In the genomic region with DNA sequence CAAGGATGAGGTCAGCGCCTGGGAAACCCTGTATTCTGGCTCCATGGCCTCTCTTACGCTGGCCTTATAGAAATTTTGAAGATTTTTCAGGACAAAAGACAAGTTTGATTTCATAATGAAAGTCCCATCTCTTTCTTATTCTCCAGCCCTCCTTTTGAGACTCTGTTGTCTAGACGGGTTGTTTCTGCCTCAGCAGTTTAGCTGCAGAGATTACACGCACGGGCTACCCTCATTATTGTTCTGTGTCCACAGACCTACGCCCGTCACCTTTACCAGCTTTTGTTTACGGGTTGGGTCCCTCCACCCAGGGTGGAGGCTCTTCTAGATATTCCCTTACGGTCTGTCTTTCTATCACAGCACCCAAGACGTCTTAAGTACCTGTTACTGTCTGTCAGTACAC, we compare ENCODE assay signal across 12 mouse cellular contexts. TPM values are rescaled to one million over a fixed set of nuclear protein-coding genes. Genes with fewer than 3 reads are reported as not detected.
DNase-seq lines count a peak whose midpoint lies in the region; ATAC-seq lines count a peak whose summit lies in the region.
"Had no signal": no experiment of that assay in that cellular context is flagged by ENCODE, and none has a peak within 500 bp of the region (broad histone marks: within the 10 kb centered on the region; RNA-seq: fewer than 3 reads in every experiment).

No protein-coding gene starts in this region.

- no peaks in the 10 kb centered on the region for H3K27me3 ChIP-seq in forebrain, embryonic 10.5 days (ENCODE audit: poor library complexity, severe bottlenecking)
- no peaks in the 10 kb centered on the region for H3K27me3 ChIP-seq in forebrain, embryonic 15.5 days
- H3K27me3 ChIP-seq in kidney, embryonic 15.5 days, result no peaks in the 10 kb centered on the region
- H3K27me3 ChIP-seq in heart, embryonic 15.5 days, result no peaks in the 10 kb centered on the region
- H3K27me3 ChIP-seq in liver, embryonic 15.5 days, result peaks cover 6% of the 10 kb centered on the region
- H3K27me3 ChIP-seq: lung, embryonic 15.5 days had no signal

- no peak overlapping the region for H3K4me2 ChIP-seq in forebrain, embryonic 15.5 days (replicated peaks)
- H3K4me2 ChIP-seq in kidney, embryonic 15.5 days, result no peak overlapping the region; the same call in 1 of the 2 replicates
- H3K4me2 ChIP-seq in heart, embryonic 15.5 days, result no peak overlapping the region; the same call in 1 of the 2 replicates
- peak overlapping the region; percentile 70 for H3K4me2 ChIP-seq in liver, embryonic 15.5 days

- no peak overlapping the region for H3K9ac ChIP-seq in forebrain, embryonic 15.5 days (replicated peaks)
- H3K9ac ChIP-seq in kidney, embryonic 15.5 days, result no peak overlapping the region
- H3K9ac ChIP-seq in heart, embryonic 15.5 days, result no peak overlapping the region
- peak overlapping the region; percentile 91; the same call in 1 of the 2 replicates for H3K9ac ChIP-seq in liver, embryonic 15.5 days
- H3K9ac ChIP-seq: lung, embryonic 15.5 days had no signal

- peak overlapping the region; percentile 27 for H3K27ac ChIP-seq in forebrain, embryonic 10.5 days
- H3K27ac ChIP-seq in forebrain, embryonic 15.5 days (replicated peaks), result no peak overlapping the region
- H3K27ac ChIP-seq in kidney, embryonic 15.5 days, result peak overlapping the region; percentile 83; the same call in 1 of the 2 replicates
- H3K27ac ChIP-seq in heart, embryonic 15.5 days, result peak overlapping the region; percentile 99
- peak overlapping the region; percentile 98 for H3K27ac ChIP-seq in liver, embryonic 15.5 days (replicated peaks)

- no peak for ATAC-seq in forebrain, embryonic 15.5 days (replicated peaks)
- no peak for ATAC-seq in kidney, embryonic 15.5 days (replicated peaks; ENCODE audit: low FRiP score)
- ATAC-seq in heart, embryonic 15.5 days (replicated peaks; ENCODE audit: insufficient number of reproducible peaks, insufficient read depth, low FRiP score, low read depth), result no peak
- ATAC-seq in liver, embryonic 15.5 days (ENCODE audit: insufficient read depth), result no peak

- no peak overlapping the region for H3K4me3 ChIP-seq in forebrain, embryonic 10.5 days
- no peak overlapping the region for H3K4me3 ChIP-seq in forebrain, embryonic 15.5 days
- H3K4me3 ChIP-seq in kidney, embryonic 15.5 days (replicated peaks), result no peak overlapping the region
- peak overlapping the region; percentile 4; the same call in 1 of the 2 replicates for H3K4me3 ChIP-seq in heart, embryonic 15.5 days
- peak overlapping the region; percentile 87 for H3K4me3 ChIP-seq in liver, embryonic 15.5 days (replicated peaks)
- H3K4me3 ChIP-seq: lung, embryonic 15.5 days had no signal

- peaks cover 45% of the 10 kb centered on the region for H3K36me3 ChIP-seq in forebrain, embryonic 10.5 days (replicated peaks)
- H3K36me3 ChIP-seq in forebrain, embryonic 15.5 days, result peaks cover 12% of the 10 kb centered on the region
- H3K36me3 ChIP-seq in kidney, embryonic 15.5 days, result peaks cover 34% of the 10 kb centered on the region
- H3K36me3 ChIP-seq in heart, embryonic 15.5 days, result peaks cover 40% of the 10 kb centered on the region
- H3K36me3 ChIP-seq in liver, embryonic 15.5 days (replicated peaks), result peaks cover 24% of the 10 kb centered on the region

- DNase-seq in forebrain, embryonic 10.5 days (ENCODE audit: extremely low spot score, low spot score), result no peak
- no peak for DNase-seq in kidney, adult 18-20 months
- DNase-seq in layer of hippocampus, adult 9-10 months (ENCODE audit: low spot score), result no peak
- DNase-seq in lung, adult 18-20 months, result no peak
- DNase-seq: adrenal gland, postnatal 25 days; cerebellum, postnatal 25 days; thymus, adult 18-20 months had no signal

- H3K4me1 ChIP-seq in forebrain, embryonic 10.5 days, result peaks cover 60% of the 10 kb centered on the region
- H3K4me1 ChIP-seq in forebrain, embryonic 15.5 days, result peaks cover 49% of the 10 kb centered on the region
- peaks cover 66% of the 10 kb centered on the region for H3K4me1 ChIP-seq in kidney, embryonic 15.5 days
- H3K4me1 ChIP-seq in heart, embryonic 15.5 days (replicated peaks), result peaks cover 65% of the 10 kb centered on the region
- H3K4me1 ChIP-seq in liver, embryonic 15.5 days (replicated peaks), result peaks cover 71% of the 10 kb centered on the region

- peaks cover 12% of the 10 kb centered on the region for H3K9me3 ChIP-seq in forebrain, embryonic 10.5 days
- no peaks in the 10 kb centered on the region for H3K9me3 ChIP-seq in forebrain, embryonic 15.5 days
- peaks cover 5% of the 10 kb centered on the region; the same call in 1 of the 2 replicates for H3K9me3 ChIP-seq in kidney, embryonic 15.5 days (replicated peaks)
- no peaks in the 10 kb centered on the region for H3K9me3 ChIP-seq in heart, embryonic 15.5 days (replicated peaks)
- H3K9me3 ChIP-seq in liver, embryonic 15.5 days (replicated peaks), result peaks cover 5% of the 10 kb centered on the region

- 54% methylated on average over 10 of the region's 10 CpGs for WGBS in forebrain, embryonic 10.5 days
- WGBS in forebrain, embryonic 15.5 days, result 36% methylated on average over 10 of the region's 10 CpGs
- WGBS in kidney, embryonic 15.5 days, result 55% methylated on average over 10 of the region's 10 CpGs
- 71% methylated on average over 10 of the region's 10 CpGs for WGBS in heart, embryonic 15.5 days
- WGBS in liver, embryonic 15.5 days (ENCODE audit: insufficient replicate concordance), result 37% methylated on average over 10 of the region's 10 CpGs

RNA-seq across cellular contexts. Expression of a gene that starts 9.3 kb away (rescaled TPM):
- 334 and 342 TPM in 2 replicates for polyA plus RNA-seq in forebrain, embryonic 10.5 days (2016; fragmentation: Nextera tagmentation; extraction: Ambion mirVana)
- 118 and 121 TPM in 2 replicates for polyA plus RNA-seq in forebrain, embryonic 15.5 days (2015; fragmentation: Nextera tagmentation; extraction: Ambion mirVana)
- polyA plus RNA-seq in kidney, embryonic 15.5 days (2015; fragmentation: Nextera tagmentation; extraction: Ambion mirVana), result 533 and 589 TPM in 2 replicates
- polyA plus RNA-seq in heart, embryonic 15.5 days (2015; fragmentation: Nextera tagmentation; extraction: Ambion mirVana), result 3,993 and 5,392 TPM in 2 replicates
- polyA plus RNA-seq in liver, embryonic 15.5 days (2015; fragmentation: Nextera tagmentation; extraction: Ambion mirVana), result 117 and 136 TPM in 2 replicates

Comparison
In these comparisons a context has a peak if more than half of its experiments do, and no peak if none do; other contexts are left out.
1. H3K4me3 ChIP-seq: peak in heart, embryonic 15.5 days (single experiment) and liver, embryonic 15.5 days (single experiment); none in forebrain, embryonic 10.5 days (single experiment), forebrain, embryonic 15.5 days (single experiment) and kidney, embryonic 15.5 days (single experiment).